Mouse (Mus musculus): ENCODE data around the gene Sh3bgr.

DNA sequence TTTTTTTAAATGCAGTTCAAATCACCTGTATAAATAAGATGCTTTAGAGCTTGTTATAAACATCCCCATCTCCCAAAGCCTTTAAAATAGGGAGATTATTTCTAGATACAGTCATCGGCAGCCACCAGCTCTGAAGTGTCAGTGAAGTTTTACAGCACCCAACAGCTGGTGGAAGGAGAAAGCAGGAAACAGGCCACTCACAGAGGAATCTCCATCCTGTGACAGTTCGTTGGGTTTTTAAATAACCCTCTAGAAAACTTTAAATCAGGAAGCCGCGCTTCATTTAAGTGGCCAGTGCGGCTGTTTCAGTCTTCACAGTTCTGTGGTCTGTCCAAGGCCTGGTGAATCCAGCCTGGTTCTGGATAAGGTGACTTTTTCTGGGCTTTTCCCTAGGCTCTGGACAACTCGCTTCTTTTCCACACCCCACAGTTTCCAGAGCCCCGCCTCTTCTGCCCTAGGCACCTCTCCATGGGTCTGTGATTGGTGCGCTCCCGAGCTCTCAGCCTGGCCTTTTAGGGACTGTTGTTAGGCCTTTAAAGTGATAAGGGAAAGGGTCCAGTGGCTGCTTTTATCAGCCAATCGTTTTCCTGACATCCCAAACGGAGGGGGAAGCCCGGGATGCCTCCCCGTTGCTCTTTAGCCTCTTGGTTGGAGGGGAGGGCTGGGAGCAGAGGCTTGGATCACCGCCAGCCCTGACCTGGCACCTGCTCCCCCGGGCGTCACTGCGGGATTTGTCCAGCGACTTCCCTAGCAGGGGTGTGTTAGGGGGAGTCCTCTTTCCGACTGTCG is at the start of gene Sh3bgr:
- TF ChIP-seq CTCF (IDR thresholded peaks at IDR 0.05 in 2 of 3, conservative IDR thresholded peaks at IDR 0.05 in 1 of 3; ENCODE audit: control insufficient read depth in 1 of 3, insufficient read depth in 1 of 3, low read depth in 2 of 3, low read length in 3 of 3, poor library complexity in 1 of 3, severe bottlenecking in 1 of 3): no peak
- no peak for TF ChIP-seq NRF1 (IDR thresholded peaks at IDR 0.05; ENCODE audit: insufficient read depth, low read depth, low read length, poor library complexity, severe bottlenecking)
- no peak for TF ChIP-seq MEF2A (IDR thresholded peaks at IDR 0.05; ENCODE audit: extremely low read depth, insufficient replicate concordance, low read depth, low read length, poor library complexity, severe bottlenecking)
- TF ChIP-seq UBTF (IDR thresholded peaks at IDR 0.05; ENCODE audit: borderline replicate concordance, insufficient read depth, low read depth, low read length): no peak
- TF ChIP-seq BHLHE40 (IDR thresholded peaks at IDR 0.05; ENCODE audit: borderline replicate concordance, low read depth, low read length): no peak
- TF ChIP-seq POLR2A (IDR thresholded peaks at IDR 0.05; ENCODE audit: control insufficient read depth in 1 of 2, insufficient read depth in 1 of 2, low read depth in 1 of 2, low read length in 2 of 2, poor library complexity in 1 of 2): no peak
- TF ChIP-seq GATA1 (IDR thresholded peaks at IDR 0.05; ENCODE audit: low read depth, low read length): no peak
- TF ChIP-seq USF1 (IDR thresholded peaks at IDR 0.05; ENCODE audit: low read depth, low read length): no peak
- TF ChIP-seq E2F4 (IDR thresholded peaks at IDR 0.05; ENCODE audit: borderline replicate concordance, low read depth, low read length): no peak
- TF ChIP-seq TCF12 (IDR thresholded peaks at IDR 0.05; ENCODE audit: low read depth, low read length): no peak
- no peak for TF ChIP-seq ZNF384 (IDR thresholded peaks at IDR 0.05; ENCODE audit: low read depth, low read length)
- TF ChIP-seq JUND (IDR thresholded peaks at IDR 0.05; ENCODE audit: low read depth, low read length): no peak

Measured in MEL (cell line).